23 mouse cellular contexts compared by ENCODE assay signal in genomic region chr1:187163571-187163970, GRCm38 (mm10). TPM values are rescaled to one million over a fixed set of nuclear protein-coding genes. Genes with fewer than 3 reads are reported as not detected.
"Had no signal": no experiment of that assay in that cellular context is flagged by ENCODE, and none has a peak within 500 bp of the region (broad histone marks: within the 10 kb centered on the region; RNA-seq: fewer than 3 reads in every experiment).

No protein-coding gene starts in this region.

- DNase-seq: heart, postnatal 10 days; heart, postnatal 14 days; heart, postnatal 36 days; heart, postnatal 4 days; kidney, adult 11 months; kidney, adult 18-20 months; kidney, adult 2 months; kidney, adult 8-10 months; kidney, adult 9 months; kidney, postnatal 10 days; kidney, postnatal 14 days; kidney, postnatal 25 days; kidney, postnatal 36 days; kidney, postnatal 4 days; layer of hippocampus, adult 9-11 months; layer of hippocampus, postnatal 36 days had no signal

- ATAC-seq: hindbrain, embryonic 16.5 days; hindbrain, postnatal 0 days; inflammation-experienced regulatory T-cells, adult 6 months; intestine, embryonic 15.5 days; intestine, embryonic 16.5 days; intestine, postnatal 0 days had no signal

RNA-seq across cellular contexts. Expression of gene Spata17, which starts 51.7 kb away (rescaled TPM):
- total RNA-seq: hematopoietic stem cell, adult 5-6 weeks had no signal
- polyA plus RNA-seq: inflammation-experienced regulatory T-cells, adult 6 months had no signal
